Comparison of ENCODE assay signal across 10 mouse cellular contexts in genomic region chr1:34583821-34584263, GRCm38 (mm10). TPM values are rescaled to one million over a fixed set of nuclear protein-coding genes. Genes with fewer than 3 reads are reported as not detected.
DNase-seq lines count a peak whose midpoint lies in the region; ATAC-seq lines count a peak whose summit lies in the region.
"Had no signal": no experiment of that assay in that cellular context is flagged by ENCODE, and none has a peak within 500 bp of the region (broad histone marks: within the 10 kb centered on the region; RNA-seq: fewer than 3 reads in every experiment).

No protein-coding gene starts in this region.

- no peak overlapping the region for H3K4me2 ChIP-seq in liver, embryonic 12.5 days
- H3K4me2 ChIP-seq: embryonic facial prominence, embryonic 13.5 days had no signal

- H3K9me3 ChIP-seq in limb, embryonic 10.5 days (replicated peaks): no peaks in the 10 kb centered on the region
- no peaks in the 10 kb centered on the region for H3K9me3 ChIP-seq in liver, embryonic 12.5 days (replicated peaks)
- H3K9me3 ChIP-seq: embryonic facial prominence, embryonic 13.5 days had no signal

- 0 out of 2 replicates have a peak, but pooled peaks have one; percentile 12 for ATAC-seq in megakaryocyte progenitor cell, adult 5-6 weeks (replicated peaks; ENCODE audit: poor library complexity)
- no peak for ATAC-seq in liver, embryonic 12.5 days

- no peak overlapping the region for H3K9ac ChIP-seq in liver, embryonic 12.5 days
- H3K9ac ChIP-seq: embryonic facial prominence, embryonic 13.5 days had no signal

- no peak overlapping the region for H3K27ac ChIP-seq in limb, embryonic 10.5 days
- H3K27ac ChIP-seq in liver, embryonic 12.5 days: no peak overlapping the region
- H3K27ac ChIP-seq: embryonic facial prominence, embryonic 13.5 days had no signal

- no peak overlapping the region for H3K4me3 ChIP-seq in limb, embryonic 10.5 days
- H3K4me3 ChIP-seq in liver, embryonic 12.5 days: no peak overlapping the region
- H3K4me3 ChIP-seq: embryonic facial prominence, embryonic 13.5 days had no signal

- WGBS in limb, embryonic 10.5 days: 32% methylated on average over 4 of the region's 4 CpGs
- 26% methylated on average over 4 of the region's 4 CpGs for WGBS in liver, embryonic 12.5 days (ENCODE audit: insufficient replicate concordance)

- H3K4me1 ChIP-seq in limb, embryonic 10.5 days: peaks cover 12% of the 10 kb centered on the region
- 0 out of 2 replicates have a peak, but pooled peaks cover 5% of the 10 kb centered on the region for H3K4me1 ChIP-seq in liver, embryonic 12.5 days

- peaks cover 21% of the 10 kb centered on the region for H3K27me3 ChIP-seq in limb, embryonic 10.5 days (ENCODE audit: low read depth, poor library complexity, severe bottlenecking)
- H3K27me3 ChIP-seq in liver, embryonic 12.5 days (replicated peaks): peaks cover 14% of the 10 kb centered on the region

- no peaks in the 10 kb centered on the region for H3K36me3 ChIP-seq in limb, embryonic 10.5 days
- no peaks in the 10 kb centered on the region for H3K36me3 ChIP-seq in liver, embryonic 12.5 days
- H3K36me3 ChIP-seq: embryonic facial prominence, embryonic 13.5 days had no signal

- peak; percentile 36 for DNase-seq in embryo, embryonic 11 days
- DNase-seq in embryo, embryonic 9.5 days (ENCODE audit: extremely low spot score): no peak
- DNase-seq in MN1 (ENCODE audit: low spot score): peak; percentile 12
- peak; percentile 27 to 31 for DNase-seq in frontal cortex, postnatal 25 days (ENCODE audit: low spot score in 2 of 2)
- no peak for DNase-seq in limb, embryonic 10.5 days (ENCODE audit: low spot score)
- DNase-seq in embryo, embryonic 10.5 days (ENCODE audit: low spot score): no peak

RNA-seq across cellular contexts. Expression of gene Amer3, which starts 4.4 kb away (rescaled TPM):
- total RNA-seq in megakaryocyte progenitor cell, adult 5-6 weeks (2015): not detected in 2 replicates
- not detected in 2 replicates for total RNA-seq in megakaryocyte progenitor cell, adult 5-6 weeks (2017)
- polyA plus RNA-seq in limb, embryonic 10.5 days (2016; fragmentation: Nextera tagmentation; extraction: Ambion mirVana): not detected in 2 replicates
- not detected in 2 replicates for polyA plus RNA-seq in liver, embryonic 12.5 days (2016; fragmentation: Nextera tagmentation; extraction: Ambion mirVana)

RNA-seq across cellular contexts. Expression of gene Prss40, which starts 23.1 kb away (rescaled TPM):
- total RNA-seq in megakaryocyte progenitor cell, adult 5-6 weeks (2015): not detected in 2 replicates
- not detected in 2 replicates for total RNA-seq in megakaryocyte progenitor cell, adult 5-6 weeks (2017)
- not detected in 2 replicates for polyA plus RNA-seq in limb, embryonic 10.5 days (2016; fragmentation: Nextera tagmentation; extraction: Ambion mirVana)
- not detected in 2 replicates for polyA plus RNA-seq in liver, embryonic 12.5 days (2016; fragmentation: Nextera tagmentation; extraction: Ambion mirVana)
- polyA plus RNA-seq: liver, embryonic 16.5 days had no signal

RNA-seq across cellular contexts. Expression of gene Cfc1, which starts 48.4 kb away (rescaled TPM):
- total RNA-seq in megakaryocyte progenitor cell, adult 5-6 weeks (2015): 0.17 TPM in 1 of 2 replicates, not detected in the other
- not detected in 2 replicates for total RNA-seq in megakaryocyte progenitor cell, adult 5-6 weeks (2017)
- polyA plus RNA-seq in limb, embryonic 10.5 days (2016; fragmentation: Nextera tagmentation; extraction: Ambion mirVana): not detected in 2 replicates
- polyA plus RNA-seq in liver, embryonic 12.5 days (2016; fragmentation: Nextera tagmentation; extraction: Ambion mirVana): not detected in 2 replicates
- polyA plus RNA-seq: liver, embryonic 16.5 days had no signal

Comparison
In these comparisons a context has a peak if more than half of its experiments do, and no peak if none do; other contexts are left out.
1. DNase-seq: peak in embryo, embryonic 11 days (single experiment), MN1 (single experiment) and frontal cortex, postnatal 25 days (2 of 2); none in embryo, embryonic 9.5 days (single experiment), limb, embryonic 10.5 days (single experiment) and embryo, embryonic 10.5 days (single experiment).